Mouse (Mus musculus) embryonic stem cell, embryonic (primary cell): ENCODE data around the gene Inpp5f.

Experiments used
- CTCF ChIA-PET, 4 experiments: fragments of 300-600 bp in 2 of 4; fragments of 350-600 bp in 2 of 4; sonication (Branson Sonifier 250); formaldehyde crosslinking; loops; one replicate each; lab custom pipeline; 2022; ENCODE audit warnings: inconsistent platforms in 2 of 4; lab: Charles Lee
- POLR2A ChIA-PET, 4 experiments: fragments of 300-600 bp in 2 of 4; fragments of 350-600 bp in 2 of 4; sonication (Branson Sonifier 250); formaldehyde crosslinking; loops; one replicate each; lab custom pipeline; 2022; ENCODE audit warnings: antibody characterized with exemption in 4 of 4, inconsistent platforms in 1 of 4; lab: Charles Lee

Inpp5f gene

GRCm38 (mm10) chr7:128678546-128678945 is 67.4 kb downstream of the Inpp5f start:
- ChIA-PET POLR2A (no interaction called here), CTCF (interaction anchor here in 1 of 4 experiments (0.5 kb wide), 1 partner anchor 321 kb away, joined by 3 read pairs; no protein-coding TSS in a partner anchor)

- ChIA-PET CTCF (interaction anchor here (0.6 to 1.5 kb wide), 7 partner anchors 10 to 331 kb away, joined by 3 to 6 read pairs (median 4); no protein-coding TSS in a partner anchor), POLR2A (interaction anchor here (0.6 to 2.3 kb wide), 20 partner anchors 14 to 765 kb away, joined by 3 to 21 read pairs (median 3); partner anchors contain the start of genes Tial1 (in 2 of the 4) and Bag3 (in 1 of the 4))
Observed at GRCm38 (mm10) chr7:128687821-128688564, 76.9 kb downstream of the Inpp5f start.

GRCm38 (mm10) chr7:128689347-128689746 is 78.2 kb downstream of the Inpp5f start:
- POLR2A ChIA-PET = no interaction called here
- CTCF ChIA-PET = interaction anchor here in 1 of 4 experiments (1.0 to 1.8 kb wide), 2 partner anchors 14 to 317 kb away, joined by 3 to 7 read pairs; no protein-coding TSS in a partner anchor

- POLR2A ChIA-PET = interaction anchor here in 2 of 4 experiments (1.0 to 1.8 kb wide), 5 partner anchors 9 to 332 kb away, joined by 3 to 6 read pairs (median 5); partner anchors contain the start of gene Tial1 (in 1 of the 2)
- CTCF ChIA-PET = interaction anchor here (0.5 to 1.8 kb wide), 6 partner anchors 14 to 332 kb away, joined by 3 to 7 read pairs (median 3); no protein-coding TSS in a partner anchor
Observed at GRCm38 (mm10) chr7:128690070-128690469, 78.9 kb downstream of the Inpp5f start.

- CTCF ChIA-PET = interaction anchor here (0.5 to 2.0 kb wide), 10 partner anchors 15 to 332 kb away, joined by 3 to 7 read pairs (median 4); no protein-coding TSS in a partner anchor
- POLR2A ChIA-PET = interaction anchor here in 3 of 4 experiments (0.6 to 2.9 kb wide), 13 partner anchors 8 to 698 kb away, joined by 3 to 14 read pairs (median 4); partner anchors contain the start of genes Tial1 (in 3 of the 3) and Pycard (in 1 of the 3)
Observed at GRCm38 (mm10) chr7:128690796-128691195, 79.7 kb downstream of the Inpp5f start.

GRCm38 (mm10) chr7:128692163-128692562 is 81.0 kb downstream of the Inpp5f start:
- ChIA-PET POLR2A (interaction anchor here in 3 of 4 experiments (0.6 to 3.2 kb wide), 12 partner anchors 13 to 718 kb away, joined by 3 to 17 read pairs (median 4); partner anchors contain the start of genes Tial1 (in 3 of the 3), Mcmbp (in 2 of the 3) and 9130023H24Rik (in 1 of the 3)), CTCF (interaction anchor here in 3 of 4 experiments (1.2 to 2.0 kb wide), 3 partner anchors 14 to 218 kb away, joined by 3 to 6 read pairs (median 5); no protein-coding TSS in a partner anchor)

- CTCF ChIA-PET = interaction anchor here in 1 of 4 experiments (1.0 to 1.2 kb wide), 2 partner anchors 30 to 322 kb away, joined by 3 read pairs; no protein-coding TSS in a partner anchor
- POLR2A ChIA-PET = interaction anchor here in 3 of 4 experiments (0.6 to 3.2 kb wide), 7 partner anchors 31 to 271 kb away, joined by 3 to 17 read pairs (median 4); partner anchors contain the start of gene Tial1 (in 3 of the 3)
Observed at GRCm38 (mm10) chr7:128694848-128695247, 83.7 kb downstream of the Inpp5f start.

GRCm38 (mm10) chr7:128699959-128700358 is 88.8 kb downstream of the Inpp5f start:
- POLR2A ChIA-PET = interaction anchor here (0.6 to 5.8 kb wide), 9 partner anchors 9 to 238 kb away, joined by 3 to 28 read pairs (median 5); partner anchors contain the start of gene Tial1 (in 2 of the 4)
- CTCF ChIA-PET = interaction anchor here in 2 of 4 experiments (1.0 to 2.2 kb wide), 3 partner anchors 23 to 355 kb away, joined by 4 read pairs; no protein-coding TSS in a partner anchor

- ChIA-PET POLR2A (interaction anchor here in 2 of 4 experiments (1.0 to 5.2 kb wide), 10 partner anchors 14 to 251 kb away, joined by 3 to 14 read pairs (median 6); partner anchors contain the start of genes Tial1 (in 2 of the 2), Bag3 (in 1 of the 2) and Mcmbp (in 1 of the 2)), CTCF (interaction anchor here (0.5 to 2.2 kb wide), 17 partner anchors 8 to 543 kb away, joined by 3 to 25 read pairs (median 3); partner anchors contain the start of gene Rgs10 (in 1 of the 4))
Observed at GRCm38 (mm10) chr7:128705735-128706134, 94.6 kb downstream of the Inpp5f start.

- ChIA-PET CTCF (interaction anchor here in 1 of 4 experiments (0.6 kb wide), 1 partner anchor 1024 kb away, joined by 3 read pairs; no protein-coding TSS in a partner anchor), POLR2A (interaction anchor here in 1 of 4 experiments (0.7 to 3.0 kb wide), 4 partner anchors 10 to 40 kb away, joined by 3 to 15 read pairs (median 4); partner anchors contain the start of gene Mcmbp)
Observed at GRCm38 (mm10) chr7:128717991-128718390, 106.9 kb downstream of the Inpp5f start.

GRCm38 (mm10) chr7:128724761-128725160 is 113.6 kb downstream of the Inpp5f start:
- ChIA-PET POLR2A (interaction anchor here (0.6 to 7.1 kb wide), 25 partner anchors 8 to 757 kb away, joined by 3 to 111 read pairs (median 5); partner anchors contain the start of genes Mcmbp (in 3 of the 4), Tial1 (in 3 of the 4), Bag3 (in 2 of the 4) and 9130023H24Rik (in 1 of the 4)), CTCF (interaction anchor here (0.6 to 2.1 kb wide), 45 partner anchors 9 to 837 kb away, joined by 3 to 21 read pairs (median 4); partner anchors contain the start of genes Bag3 (in 1 of the 4), Inpp5f (in 1 of the 4), Mcmbp (in 1 of the 4) and Tial1 (in 1 of the 4))

- ChIA-PET CTCF (interaction anchor here (0.6 to 2.1 kb wide), 44 partner anchors 8 to 837 kb away, joined by 3 to 21 read pairs (median 4); partner anchors contain the start of genes Bag3 (in 1 of the 4), Inpp5f (in 1 of the 4), Mcmbp (in 1 of the 4) and Tial1 (in 1 of the 4)), POLR2A (interaction anchor here (0.5 to 7.1 kb wide), 27 partner anchors 8 to 487 kb away, joined by 3 to 111 read pairs (median 5); partner anchors contain the start of genes Mcmbp (in 3 of the 4), Tial1 (in 3 of the 4), Bag3 (in 2 of the 4) and 9130023H24Rik (in 1 of the 4))
Observed at GRCm38 (mm10) chr7:128725189-128725588, 114.1 kb downstream of the Inpp5f start.

- ChIA-PET CTCF (interaction anchor here (0.6 to 1.3 kb wide), 9 partner anchors 9 to 902 kb away, joined by 3 to 8 read pairs (median 3); partner anchors contain the start of genes Mcmbp (in 1 of the 4) and Tial1 (in 1 of the 4)), POLR2A (interaction anchor here (0.5 to 3.7 kb wide), 19 partner anchors 9 to 756 kb away, joined by 3 to 89 read pairs (median 4); partner anchors contain the start of genes Mcmbp (in 4 of the 4) and Tial1 (in 3 of the 4))
Observed at GRCm38 (mm10) chr7:128726999-128727398, 115.9 kb downstream of the Inpp5f start.

GRCm38 (mm10) chr7:128727701-128728100 is 116.6 kb downstream of the Inpp5f start:
- ChIA-PET CTCF (interaction anchor here (0.6 to 1.3 kb wide), 9 partner anchors 8 to 901 kb away, joined by 3 to 8 read pairs (median 3); partner anchors contain the start of genes Mcmbp (in 1 of the 4) and Tial1 (in 1 of the 4)), POLR2A (interaction anchor here (0.6 to 3.7 kb wide), 17 partner anchors 8 to 327 kb away, joined by 3 to 89 read pairs (median 5); partner anchors contain the start of genes Mcmbp (in 4 of the 4) and Tial1 (in 2 of the 4))

- ChIA-PET POLR2A (interaction anchor here in 3 of 4 experiments (0.6 to 3.7 kb wide), 7 partner anchors 10 to 321 kb away, joined by 3 to 89 read pairs (median 3); partner anchors contain the start of gene Mcmbp (in 3 of the 3)), CTCF (no interaction called here)
Observed at GRCm38 (mm10) chr7:128728738-128729137, 117.6 kb downstream of the Inpp5f start.

- CTCF ChIA-PET = interaction anchor here in 1 of 4 experiments (1.0 kb wide), 1 partner anchor 48 kb away, joined by 3 read pairs; no protein-coding TSS in a partner anchor
- POLR2A ChIA-PET = interaction anchor here in 2 of 4 experiments (0.9 to 1.6 kb wide), 4 partner anchors 9 to 270 kb away, joined by 3 to 6 read pairs (median 4); partner anchors contain the start of genes Mcmbp (in 2 of the 2) and Tial1 (in 1 of the 2)
Observed at GRCm38 (mm10) chr7:128731585-128731984, 120.5 kb downstream of the Inpp5f start.
